Mouse (Mus musculus) E14TG2a.4 (cell line): ENCODE measurements around the gene Fat2.

Experiments
- H3K27me3 ChIP-seq: 2 replicates; pipeline ENCODE4 v1.6.1; 2014; ENCODE audit warnings: low read length, control low read depth; ENCODE audit not compliant: insufficient read depth
- H3K36me3 ChIP-seq: 2 replicates; pipeline ENCODE4 v1.6.1; 2014; ENCODE audit warnings: low read length, control low read depth; ENCODE audit not compliant: insufficient read depth
- H3K4me1 ChIP-seq: replicated peaks from 2 replicates; pipeline ENCODE4 v1.6.1; 2014; ENCODE audit warnings: low read depth, low read length, control low read depth
- H3K4me3 ChIP-seq: replicated peaks from 2 replicates; pipeline ENCODE4 v1.5.1; 2014; ENCODE audit warnings: mild to moderate bottlenecking, low read length
- H3K9me3 ChIP-seq: 2 replicates; pipeline ENCODE4 v1.6.1; 2014; ENCODE audit warnings: low read length, control low read depth
- CTCF ChIP-seq: conservative IDR thresholded peaks from 2 replicates; pipeline ENCODE4 v1.5.1; 2014; ENCODE audit warnings: low read length
- NANOG ChIP-seq: IDR thresholded peaks from 2 replicates; pipeline ENCODE4 v1.6.1; 2014; ENCODE audit warnings: borderline replicate concordance, low read length, mixed read lengths
- POU5F1 ChIP-seq: IDR thresholded peaks from 2 replicates; pipeline ENCODE4 v1.6.1; 2014; ENCODE audit warnings: low read length, borderline replicate concordance

Gene Fat2

GRCm38 (mm10) chr11:55368388-55369092 is 32.2 kb upstream of the Fat2 start:
- H3K36me3 ChIP-seq = no peaks in the 10 kb centered on the region
- peaks cover 30% of the 10 kb centered on the region for H3K27me3 ChIP-seq
- H3K4me1 ChIP-seq = peaks cover 8% of the 10 kb centered on the region
- H3K4me3 ChIP-seq = no peak overlapping the region
- no peak for TF ChIP-seq CTCF
- TF ChIP-seq NANOG = no peak
- no peak for TF ChIP-seq POU5F1
- no peaks in the 10 kb centered on the region for H3K9me3 ChIP-seq

- Histone ChIP-seq H3K4me3 (no peak overlapping the region), H3K4me1 (0 out of 2 replicates have a peak, but pooled peaks cover 4% of the 10 kb centered on the region), H3K36me3 (no peaks in the 10 kb centered on the region), H3K9me3 (no peaks in the 10 kb centered on the region), H3K27me3 (peaks cover 31% of the 10 kb centered on the region)
- no peak for TF ChIP-seq CTCF
Measured at GRCm38 (mm10) chr11:55367783-55368182, 31.4 kb upstream of the Fat2 start.

GRCm38 (mm10) chr11:55365840-55366239 is 29.5 kb upstream of the Fat2 start:
- Histone ChIP-seq H3K4me3 (no peak overlapping the region), H3K36me3 (no peaks in the 10 kb centered on the region), H3K27me3 (peaks cover 20% of the 10 kb centered on the region), H3K4me1 (0 out of 2 replicates have a peak, but pooled peaks cover 4% of the 10 kb centered on the region), H3K9me3 (no peaks in the 10 kb centered on the region)
- no peak for TF ChIP-seq NANOG
- no peak for TF ChIP-seq POU5F1
- TF ChIP-seq CTCF = no peak

- no peaks in the 10 kb centered on the region for H3K36me3 ChIP-seq
- 0 out of 2 replicates have a peak, but pooled peaks cover 4% of the 10 kb centered on the region for H3K4me1 ChIP-seq
- H3K27me3 ChIP-seq = peaks cover 20% of the 10 kb centered on the region
- H3K9me3 ChIP-seq = no peaks in the 10 kb centered on the region
- no peak overlapping the region for H3K4me3 ChIP-seq
- TF ChIP-seq CTCF (no peak), POU5F1 (no peak), NANOG (no peak)
Measured at GRCm38 (mm10) chr11:55365242-55365641, 28.9 kb upstream of the Fat2 start.

GRCm38 (mm10) chr11:55364662-55365061 is 28.3 kb upstream of the Fat2 start:
- no peak for TF ChIP-seq NANOG
- TF ChIP-seq POU5F1 = no peak
- no peak for TF ChIP-seq CTCF
- Histone ChIP-seq H3K4me1 (0 out of 2 replicates have a peak, but pooled peaks cover 4% of the 10 kb centered on the region), H3K36me3 (no peaks in the 10 kb centered on the region), H3K4me3 (no peak overlapping the region), H3K9me3 (no peaks in the 10 kb centered on the region), H3K27me3 (peaks cover 20% of the 10 kb centered on the region)

- H3K4me1 ChIP-seq = peaks cover 10% of the 10 kb centered on the region
- H3K4me3 ChIP-seq = no peak overlapping the region
- no peaks in the 10 kb centered on the region for H3K36me3 ChIP-seq
- no peaks in the 10 kb centered on the region for H3K9me3 ChIP-seq
- TF ChIP-seq CTCF = no peak
- TF ChIP-seq NANOG = no peak
- no peak for TF ChIP-seq POU5F1
- H3K27me3 ChIP-seq = no peaks in the 10 kb centered on the region
Measured at GRCm38 (mm10) chr11:55358094-55358783, 21.9 kb upstream of the Fat2 start.

- Histone ChIP-seq H3K27me3 (no peaks in the 10 kb centered on the region), H3K9me3 (no peaks in the 10 kb centered on the region), H3K4me1 (peaks cover 10% of the 10 kb centered on the region), H3K36me3 (no peaks in the 10 kb centered on the region), H3K4me3 (no peak overlapping the region)
- TF ChIP-seq CTCF (no peak), NANOG (no peak), POU5F1 (no peak)
Measured at GRCm38 (mm10) chr11:55356846-55357245, 20.5 kb upstream of the Fat2 start.

- H3K36me3 ChIP-seq = no peaks in the 10 kb centered on the region
- no peaks in the 10 kb centered on the region for H3K9me3 ChIP-seq
- H3K4me1 ChIP-seq = peaks cover 8% of the 10 kb centered on the region
- TF ChIP-seq NANOG (no peak), CTCF (no peak), POU5F1 (no peak)
- H3K27me3 ChIP-seq = 0 out of 2 replicates have a peak, but pooled peaks cover 2% of the 10 kb centered on the region
- H3K4me3 ChIP-seq = no peak overlapping the region
Measured at GRCm38 (mm10) chr11:55341961-55342371, 5.6 kb upstream of the Fat2 start.
